In genomic region chr7:28756079-28756478, GRCm38 (mm10) we compare ENCODE assay signal across 11 mouse cellular contexts. TPM values are rescaled to one million over a fixed set of nuclear protein-coding genes. Genes with fewer than 3 reads are reported as not detected.
DNase-seq lines count a peak whose midpoint lies in the region; ATAC-seq lines count a peak whose summit lies in the region.
"Had no signal": no experiment of that assay in that cellular context is flagged by ENCODE, and none has a peak within 500 bp of the region (broad histone marks: within the 10 kb centered on the region; RNA-seq: fewer than 3 reads in every experiment).

Ccer2 (plus strand) TSS chr7:28756174.

- H3K4me3 ChIP-seq in hindbrain, embryonic 13.5 days, result peak within 1 kb of the TSS; percentile 17
- H3K4me3 ChIP-seq in midbrain, embryonic 12.5 days, result peak within 1 kb of the TSS; percentile 17; the same call in 1 of the 2 replicates

- no peak for DNase-seq in frontal cortex, postnatal 10 days (ENCODE audit: low spot score in 2 of 2)
- DNase-seq in cerebellum, adult 8-10 months, result no peak
- DNase-seq in right cerebral cortex, adult 2 months (ENCODE audit: low spot score in 2 of 2), result no peak
- DNase-seq: cerebellum, adult 11 months; kidney, adult 11 months had no signal

- peaks cover 25% of the 10 kb centered on the region for H3K27me3 ChIP-seq in hindbrain, embryonic 13.5 days
- peaks cover 23% of the 10 kb centered on the region for H3K27me3 ChIP-seq in midbrain, embryonic 12.5 days

- no peak within 1 kb of the TSS for H3K27ac ChIP-seq in hindbrain, embryonic 13.5 days
- no peak within 1 kb of the TSS for H3K27ac ChIP-seq in midbrain, embryonic 12.5 days (replicated peaks)

- H3K4me2 ChIP-seq in hindbrain, embryonic 13.5 days, result peak within 1 kb of the TSS; percentile 47
- H3K4me2 ChIP-seq in midbrain, embryonic 12.5 days (replicated peaks), result peak within 1 kb of the TSS; percentile 46

- WGBS in hindbrain, embryonic 13.5 days, result 1% methylated on average over 17 of the region's 17 CpGs
- 5% methylated on average over 13 of the region's 17 CpGs for WGBS in midbrain, embryonic 12.5 days

- H3K9me3 ChIP-seq in hindbrain, embryonic 13.5 days, result no peaks in the 10 kb centered on the region
- H3K9me3 ChIP-seq in midbrain, embryonic 12.5 days, result no peaks in the 10 kb centered on the region

- H3K4me1 ChIP-seq in hindbrain, embryonic 13.5 days (replicated peaks), result peaks cover 7% of the 10 kb centered on the region
- peaks cover 7% of the 10 kb centered on the region for H3K4me1 ChIP-seq in midbrain, embryonic 12.5 days

- H3K9ac ChIP-seq in hindbrain, embryonic 13.5 days, result peak within 1 kb of the TSS; percentile 47; the same call in 1 of the 2 replicates
- H3K9ac ChIP-seq in midbrain, embryonic 12.5 days (replicated peaks), result 0 out of 2 replicates have a peak within 1 kb of the TSS, but pooled peaks have one; percentile 31

- peaks cover 52% of the 10 kb centered on the region for H3K36me3 ChIP-seq in hindbrain, embryonic 13.5 days
- peaks cover 46% of the 10 kb centered on the region for H3K36me3 ChIP-seq in midbrain, embryonic 12.5 days

- peak; percentile 43; the same call in 1 of the 2 replicates for ATAC-seq in frontal cortex, adult (ENCODE audit: low TSS enrichment)
- ATAC-seq in common myeloid progenitor, adult 5-6 weeks (replicated peaks; ENCODE audit: low read depth, poor library complexity, severe bottlenecking), result peak; percentile 24; the same call in 1 of the 2 replicates
- peak; percentile 35; the same call in 1 of the 2 replicates for ATAC-seq in hindbrain, embryonic 13.5 days (ENCODE audit: low FRiP score)
- 0 out of 2 replicates have a peak, but pooled peaks have one; percentile 4 for ATAC-seq in midbrain, embryonic 12.5 days (ENCODE audit: low FRiP score, low read depth)
- ATAC-seq in cerebellum, adult (ENCODE audit: insufficient number of reproducible peaks, low FRiP score, low TSS enrichment), result no peak

RNA-seq across cellular contexts. Expression of gene Ccer2, which starts in this region (rescaled TPM):
- not detected in 2 replicates for total RNA-seq in common myeloid progenitor, adult 5-6 weeks (2017)
- polyA plus RNA-seq in hindbrain, embryonic 13.5 days (2015; fragmentation: Nextera tagmentation; extraction: Ambion mirVana), result 3.1 and 3.6 TPM in 2 replicates
- polyA plus RNA-seq in midbrain, embryonic 12.5 days (2016; fragmentation: Nextera tagmentation; extraction: Ambion mirVana), result not detected in 2 replicates
- polyA plus RNA-seq: lung, embryonic 16.5 days had no signal

Comparison
In these comparisons a context has a peak if more than half of its experiments do, and no peak if none do; other contexts are left out.
1. Peak in ATAC-seq in common myeloid progenitor, adult 5-6 weeks; RNA of the gene not detected or under 1 TPM.
2. Peak in ATAC-seq, H3K4me3 ChIP-seq, H3K9ac ChIP-seq and H3K4me2 ChIP-seq in midbrain, embryonic 12.5 days; RNA of the gene not detected or under 1 TPM.